Mouse (Mus musculus): ENCODE measurements at regions not wholly inside any gene's neighbourhood (a gene's known extent, or its start where the extent isn't known, plus 50 kb on each side); places are given as distances from the start of the nearest gene placed in this dataset.

GRCm38 (mm10) chr12:92823090-92823786 lies 974.3 kb upstream of the Sel1l start:
- Histone ChIP-seq H3K27ac (replicated peaks; ENCODE audit: low read depth, low read length) (no peak overlapping the region), H3K4me2 (ENCODE audit: low read depth, severe bottlenecking) (no peak overlapping the region), H3K4me3 (ENCODE audit: low read depth, low read length) (no peak overlapping the region), H3K36me3 (ENCODE audit: control insufficient read depth, insufficient read depth, low read length) (no peaks in the 10 kb centered on the region), H3K27me3 (ENCODE audit: control insufficient read depth, insufficient read depth, low read length) (no peaks in the 10 kb centered on the region), H3K9ac (ENCODE audit: low read length) (no peak overlapping the region), H3K4me1 (ENCODE audit: control insufficient read depth, insufficient read depth, low read length) (no peaks in the 10 kb centered on the region), H3K9me3 (ENCODE audit: control insufficient read depth, low read length) (no peaks in the 10 kb centered on the region)
- ATAC-seq (ENCODE audit: insufficient number of reproducible peaks, low FRiP score, low TSS enrichment, low read depth) = no peak
- DNase-seq (ENCODE audit: low spot score) = no peak
- WGBS = 76% methylated on average over 10 of the region's 10 CpGs

GRCm38 (mm10) chr12:92818610-92819009 lies 969.7 kb upstream of the Sel1l start:
- 74% methylated on average over 3 of the region's 3 CpGs for WGBS

GRCm38 (mm10) chr12:92801121-92801520 lies 952.2 kb upstream of the Sel1l start:
- no peaks in the 10 kb centered on the region for H3K36me3 ChIP-seq (ENCODE audit: control insufficient read depth, insufficient read depth, low read length)
- ATAC-seq (ENCODE audit: insufficient number of reproducible peaks, low FRiP score, low TSS enrichment, low read depth) (no peak), DNase-seq (ENCODE audit: low spot score) (no peak)
- H3K4me2 ChIP-seq (ENCODE audit: low read depth, severe bottlenecking) = no peak overlapping the region
- no peaks in the 10 kb centered on the region for H3K4me1 ChIP-seq (ENCODE audit: control insufficient read depth, insufficient read depth, low read length)
- WGBS = 82% methylated on average over 1 of the region's 1 CpGs
- H3K9ac ChIP-seq (ENCODE audit: low read length) = no peak overlapping the region
- no peaks in the 10 kb centered on the region for H3K27me3 ChIP-seq (ENCODE audit: control insufficient read depth, insufficient read depth, low read length)
- no peak overlapping the region for H3K27ac ChIP-seq (replicated peaks; ENCODE audit: low read depth, low read length)
- H3K9me3 ChIP-seq (ENCODE audit: control insufficient read depth, low read length) = no peaks in the 10 kb centered on the region
- no peak overlapping the region for H3K4me3 ChIP-seq (ENCODE audit: low read depth, low read length)

More at GRCm38 (mm10) chr12:92818610-92819009, 969.7 kb upstream of the Sel1l start:
- DNase-seq (ENCODE audit: low spot score) (no peak), ATAC-seq (ENCODE audit: insufficient number of reproducible peaks, low FRiP score, low TSS enrichment, low read depth) (no peak)
- Histone ChIP-seq H3K4me2 (ENCODE audit: low read depth, severe bottlenecking) (no peak overlapping the region), H3K9me3 (ENCODE audit: control insufficient read depth, low read length) (no peaks in the 10 kb centered on the region), H3K27ac (replicated peaks; ENCODE audit: low read depth, low read length) (no peak overlapping the region), H3K36me3 (ENCODE audit: control insufficient read depth, insufficient read depth, low read length) (no peaks in the 10 kb centered on the region), H3K9ac (ENCODE audit: low read length) (no peak overlapping the region), H3K27me3 (ENCODE audit: control insufficient read depth, insufficient read depth, low read length) (no peaks in the 10 kb centered on the region), H3K4me1 (ENCODE audit: control insufficient read depth, insufficient read depth, low read length) (no peaks in the 10 kb centered on the region), H3K4me3 (ENCODE audit: low read depth, low read length) (no peak overlapping the region)

- Histone ChIP-seq H3K27ac (replicated peaks; ENCODE audit: low read depth, low read length) (no peak overlapping the region), H3K36me3 (ENCODE audit: control insufficient read depth, insufficient read depth, low read length) (no peaks in the 10 kb centered on the region), H3K9ac (ENCODE audit: low read length) (no peak overlapping the region), H3K9me3 (ENCODE audit: control insufficient read depth, low read length) (no peaks in the 10 kb centered on the region), H3K4me3 (ENCODE audit: low read depth, low read length) (no peak overlapping the region), H3K4me2 (ENCODE audit: low read depth, severe bottlenecking) (no peak overlapping the region), H3K4me1 (ENCODE audit: control insufficient read depth, insufficient read depth, low read length) (no peaks in the 10 kb centered on the region), H3K27me3 (ENCODE audit: control insufficient read depth, insufficient read depth, low read length) (no peaks in the 10 kb centered on the region)
- no peak for DNase-seq (ENCODE audit: low spot score)
- ATAC-seq (ENCODE audit: insufficient number of reproducible peaks, low FRiP score, low TSS enrichment, low read depth) = no peak
- WGBS = 90% methylated on average over 1 of the region's 1 CpGs
These were observed 934.4 kb upstream of the Sel1l start for GRCm38 (mm10) chr12:92783362-92783761.

GRCm38 (mm10) chr12:92779695-92780292 lies 930.8 kb upstream of the Sel1l start:
- Histone ChIP-seq H3K4me2 (ENCODE audit: low read depth, severe bottlenecking) (no peak overlapping the region), H3K9ac (ENCODE audit: low read length) (no peak overlapping the region), H3K36me3 (ENCODE audit: control insufficient read depth, insufficient read depth, low read length) (no peaks in the 10 kb centered on the region), H3K27me3 (ENCODE audit: control insufficient read depth, insufficient read depth, low read length) (no peaks in the 10 kb centered on the region), H3K4me1 (ENCODE audit: control insufficient read depth, insufficient read depth, low read length) (no peaks in the 10 kb centered on the region), H3K9me3 (ENCODE audit: control insufficient read depth, low read length) (no peaks in the 10 kb centered on the region), H3K27ac (replicated peaks; ENCODE audit: low read depth, low read length) (no peak overlapping the region), H3K4me3 (ENCODE audit: low read depth, low read length) (no peak overlapping the region)
- WGBS = 75% methylated on average over 3 of the region's 3 CpGs
- DNase-seq (ENCODE audit: low spot score) (no peak), ATAC-seq (ENCODE audit: insufficient number of reproducible peaks, low FRiP score, low TSS enrichment, low read depth) (no peak)

GRCm38 (mm10) chr12:92775668-92776067 lies 926.7 kb upstream of the Sel1l start:
- H3K4me1 ChIP-seq (ENCODE audit: control insufficient read depth, insufficient read depth, low read length) = no peaks in the 10 kb centered on the region
- 66% methylated on average over 5 of the region's 5 CpGs for WGBS
- H3K36me3 ChIP-seq (ENCODE audit: control insufficient read depth, insufficient read depth, low read length) = no peaks in the 10 kb centered on the region
- H3K9ac ChIP-seq (ENCODE audit: low read length) = no peak overlapping the region
- no peaks in the 10 kb centered on the region for H3K27me3 ChIP-seq (ENCODE audit: control insufficient read depth, insufficient read depth, low read length)
- DNase-seq (ENCODE audit: low spot score) (no peak), ATAC-seq (ENCODE audit: insufficient number of reproducible peaks, low FRiP score, low TSS enrichment, low read depth) (no peak)
- H3K27ac ChIP-seq (replicated peaks; ENCODE audit: low read depth, low read length) = no peak overlapping the region
- no peak overlapping the region for H3K4me3 ChIP-seq (ENCODE audit: low read depth, low read length)
- H3K9me3 ChIP-seq (ENCODE audit: control insufficient read depth, low read length) = no peaks in the 10 kb centered on the region
- H3K4me2 ChIP-seq (ENCODE audit: low read depth, severe bottlenecking) = no peak overlapping the region

GRCm38 (mm10) chr12:92748576-92748975 lies 899.6 kb upstream of the Sel1l start:
- no peak for ATAC-seq (ENCODE audit: insufficient number of reproducible peaks, low FRiP score, low TSS enrichment, low read depth)
- 97% methylated on average over 1 of the region's 1 CpGs for WGBS
- no peaks in the 10 kb centered on the region for H3K9me3 ChIP-seq (ENCODE audit: control insufficient read depth, low read length)

GRCm38 (mm10) chr12:92740818-92741217 lies 891.9 kb upstream of the Sel1l start:
- Histone ChIP-seq H3K36me3 (ENCODE audit: control insufficient read depth, insufficient read depth, low read length) (no peaks in the 10 kb centered on the region), H3K4me2 (ENCODE audit: low read depth, severe bottlenecking) (no peak overlapping the region), H3K9me3 (ENCODE audit: control insufficient read depth, low read length) (no peaks in the 10 kb centered on the region), H3K4me3 (ENCODE audit: low read depth, low read length) (no peak overlapping the region), H3K27me3 (ENCODE audit: control insufficient read depth, insufficient read depth, low read length) (no peaks in the 10 kb centered on the region), H3K4me1 (ENCODE audit: control insufficient read depth, insufficient read depth, low read length) (no peaks in the 10 kb centered on the region), H3K9ac (ENCODE audit: low read length) (no peak overlapping the region), H3K27ac (replicated peaks; ENCODE audit: low read depth, low read length) (no peak overlapping the region)
- ATAC-seq (ENCODE audit: insufficient number of reproducible peaks, low FRiP score, low TSS enrichment, low read depth) (no peak), DNase-seq (ENCODE audit: low spot score) (no peak)
- WGBS = 82% methylated on average over 3 of the region's 3 CpGs

More at GRCm38 (mm10) chr12:92748576-92748975, 899.6 kb upstream of the Sel1l start:
- Histone ChIP-seq H3K4me3 (ENCODE audit: low read depth, low read length) (no peak overlapping the region), H3K36me3 (ENCODE audit: control insufficient read depth, insufficient read depth, low read length) (no peaks in the 10 kb centered on the region), H3K4me2 (ENCODE audit: low read depth, severe bottlenecking) (no peak overlapping the region), H3K9ac (ENCODE audit: low read length) (no peak overlapping the region), H3K4me1 (ENCODE audit: control insufficient read depth, insufficient read depth, low read length) (no peaks in the 10 kb centered on the region), H3K27ac (replicated peaks; ENCODE audit: low read depth, low read length) (no peak overlapping the region), H3K27me3 (ENCODE audit: control insufficient read depth, insufficient read depth, low read length) (no peaks in the 10 kb centered on the region)
- no peak for DNase-seq (ENCODE audit: low spot score)

Data from limb, embryonic 11.5 days (tissue).